Mouse (Mus musculus) adrenal gland, adult 2 months (tissue): ENCODE data around the gene Myrip. TPM values are rescaled to one million over a fixed set of nuclear protein-coding genes. Genes with fewer than 3 reads are reported as not detected.

Source experiments
- polyA plus RNA-seq: library from polyadenylated mRNA; depleted of rRNA; stranded (reverse); fragments of >200 nt; gene quantifications from 2 replicates; pipeline ENCODE4 v1.2.3, GENCODE M21; 2012; rRNA removed
- total RNA-seq, 2 experiments: library from RNA; stranded (reverse); gene quantifications; 2 replicates each; pipeline ENCODE4 v1.2.3; 2021

The Myrip gene
- total and polyA plus RNA-seq, 3 experiments, result 1.4 to 5.4 (median 5.0) TPM

Other genes with a start within 250 kb of the Myrip start
- 10 to 100 TPM in 1 of 2 experiments, 1 to 10 TPM in 1; 3.5 to 10.8 TPM for gene Cx3cr1, start 231.6 kb upstream of the Myrip start, total RNA-seq
- gene Cx3cr1, start 231.6 kb upstream of the Myrip start, polyA plus RNA-seq, result 11.8 and 12.5 TPM in 2 replicates
- not detected for gene Ccr8, start 209.4 kb upstream of the Myrip start, total RNA-seq
- not detected in 2 replicates for gene Ccr8, start 209.4 kb upstream of the Myrip start, polyA plus RNA-seq
- 10 to 100 TPM; 24.8 to 26.4 TPM for gene Slc25a38, start 191.1 kb upstream of the Myrip start, total RNA-seq
- 50.0 and 52.3 TPM in 2 replicates for gene Slc25a38, start 191.1 kb upstream of the Myrip start, polyA plus RNA-seq
- 100 to 1,000 TPM; 661 to 798 TPM for gene Rpsa, start 173.8 kb upstream of the Myrip start, total RNA-seq
- gene Rpsa, start 173.8 kb upstream of the Myrip start, polyA plus RNA-seq, result 2,191 and 2,685 TPM in 2 replicates
- under 1 TPM in 1 of 2 experiments, not detected in 1; 0.41 TPM for gene Mobp, start 151.8 kb upstream of the Myrip start, total RNA-seq
- gene Mobp, start 151.8 kb upstream of the Myrip start, polyA plus RNA-seq, result not detected in 2 replicates
- gene Eif1b, start 190.7 kb downstream of the Myrip start, total RNA-seq, result 10 to 100 TPM; 55.4 to 59.7 TPM
- gene Eif1b, start 190.7 kb downstream of the Myrip start, polyA plus RNA-seq, result 105 and 114 TPM in 2 replicates
- 1 to 10 TPM in 1 of 2 experiments, under 1 TPM in 1; 0.66 to 2.9 TPM for gene Entpd3, start 238.3 kb downstream of the Myrip start, total RNA-seq
- 7.8 and 13.3 TPM in 2 replicates for gene Entpd3, start 238.3 kb downstream of the Myrip start, polyA plus RNA-seq